Mouse (Mus musculus) intestine, embryonic 14.5 days (tissue): Measurements from ENCODE around the gene Iqsec1. TPM values are rescaled to one million over a fixed set of nuclear protein-coding genes. Genes with fewer than 3 reads are reported as not detected.

ENCODE experiments used
- ATAC-seq: fragments of 200-750 bp; cut with Nextera tagmentation; replicated peaks from 2 replicates; pipeline ENCODE4 v1.8.0; 2017; ENCODE audit warnings: low read depth, moderate number of reproducible peaks, moderate TSS enrichment, moderate library complexity; ENCODE audit not compliant: low FRiP score, low TSS enrichment
- DNase-seq: peaks from one replicate; pipeline ENCODE4 v3.0.0-alpha.2; 2018; ENCODE audit warnings: low spot score
- H3K27ac ChIP-seq: fragments of 300-500 bp; sonication (generic); 2 replicates; pipeline ENCODE4 v1.5.1; 2014; ENCODE audit warnings: low read depth, mild to moderate bottlenecking, control low read depth
- H3K27me3 ChIP-seq: fragments of 300-500 bp; sonication (generic); replicated peaks from 2 replicates; pipeline ENCODE4 v1.6.1; 2014; ENCODE audit warnings: low read length, control low read depth; ENCODE audit not compliant: control insufficient read depth, insufficient read depth
- H3K36me3 ChIP-seq: fragments of 300-500 bp; sonication (generic); 2 replicates; pipeline ENCODE4 v1.6.1; 2014; ENCODE audit warnings: low read length, control low read depth; ENCODE audit not compliant: control insufficient read depth, insufficient read depth
- H3K4me1 ChIP-seq: fragments of 300-500 bp; sonication (generic); replicated peaks from 2 replicates; pipeline ENCODE4 v1.6.1; 2014; ENCODE audit warnings: low read length, control low read depth, mixed read lengths; ENCODE audit not compliant: control insufficient read depth, insufficient read depth
- H3K4me2 ChIP-seq: fragments of 300-500 bp; sonication (generic); 2 replicates; pipeline ENCODE4 v1.6.1; 2014; ENCODE audit warnings: low read length
- H3K4me3 ChIP-seq: fragments of 300-500 bp; sonication (generic); 2 replicates; pipeline ENCODE4 v1.5.1; 2014; ENCODE audit warnings: low read depth, low read length, control low read depth, mixed read lengths
- H3K9ac ChIP-seq: fragments of 300-500 bp; sonication (generic); 2 replicates; pipeline ENCODE4 v1.6.1; 2014; ENCODE audit warnings: mild to moderate bottlenecking, low read length
- H3K9me3 ChIP-seq: fragments of 300-500 bp; sonication (generic); 2 replicates; pipeline ENCODE4 v1.6.1; 2016; ENCODE audit warnings: low read length, control low read depth; ENCODE audit not compliant: control insufficient read depth
- WGBS: fragments of 180-500 bp; shearing (Covaris S2); extraction: QIAGEN DNeasy Blood & Tissue Kit; methylation state at CpG from one replicate; pipeline ENCODE4 v1.1.7; 2014; 5-methylcytosine and 5-hydroxymethylcytosine counted together
- polyA plus RNA-seq: library from polyadenylated mRNA; unstranded; fragments of >200 nt; fragmentation: Nextera tagmentation; extraction: Ambion mirVana; gene quantifications from 2 replicates; pipeline ENCODE4 v1.2.1, GENCODE M21; 2014

Gene Iqsec1
- polyA plus RNA-seq, 1 experiment from 2014 or later: 13.0 TPM

DNA sequence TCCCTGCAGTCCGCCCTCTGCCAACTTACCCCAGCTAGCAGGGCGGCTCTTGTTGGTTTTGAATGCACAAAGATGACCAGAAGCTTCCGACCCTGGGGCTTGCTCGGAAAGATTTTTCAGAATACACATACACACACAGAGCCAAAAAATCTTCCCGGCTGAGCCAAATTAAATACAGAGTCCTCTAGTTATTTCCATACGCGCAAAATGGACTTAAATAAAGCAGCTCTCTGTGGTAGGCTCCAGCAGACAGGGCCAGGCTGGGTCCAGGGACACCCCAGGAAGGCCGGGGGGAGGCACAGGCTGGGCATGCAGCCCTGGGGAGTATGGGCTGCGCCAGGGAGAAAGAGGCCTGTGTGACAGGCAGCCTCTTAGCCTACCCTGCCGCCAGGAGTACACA lies 282.0 kb downstream of the Iqsec1 start:
- no peaks in the 10 kb centered on the region for H3K36me3 ChIP-seq
- H3K27me3 ChIP-seq: no peaks in the 10 kb centered on the region
- H3K4me3 ChIP-seq: no peak overlapping the region
- no peak overlapping the region for H3K27ac ChIP-seq
- no peaks in the 10 kb centered on the region for H3K9me3 ChIP-seq
- 82% methylated on average over 10 of the region's 10 CpGs for WGBS
- no peak for DNase-seq
- H3K4me1 ChIP-seq: peaks cover 20% of the 10 kb centered on the region
- H3K4me2 ChIP-seq: no peak overlapping the region
- no peak for ATAC-seq
- H3K9ac ChIP-seq: no peak overlapping the region

DNA sequence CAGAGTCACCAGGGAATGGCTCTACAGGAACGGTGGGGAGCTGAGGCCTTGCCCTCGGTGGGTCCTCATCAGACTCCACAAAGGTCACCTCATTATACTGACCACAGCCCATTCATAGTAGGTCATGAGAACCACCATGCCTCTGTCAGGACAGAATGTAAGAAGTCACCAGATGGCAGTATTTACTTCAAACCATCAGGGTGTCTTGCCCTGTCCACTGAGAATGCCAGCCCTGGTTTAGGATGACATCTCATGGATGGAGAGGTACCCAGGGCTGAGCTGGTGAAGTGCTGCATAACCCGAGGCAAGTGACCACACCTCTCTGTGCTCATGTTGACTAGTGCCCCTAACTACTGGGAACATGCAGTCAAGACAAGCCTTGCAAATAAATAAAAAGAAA lies 282.7 kb downstream of the Iqsec1 start:
- peaks cover 14% of the 10 kb centered on the region for H3K4me1 ChIP-seq
- no peak for ATAC-seq
- WGBS: 83% methylated on average over 3 of the region's 3 CpGs

DNA sequence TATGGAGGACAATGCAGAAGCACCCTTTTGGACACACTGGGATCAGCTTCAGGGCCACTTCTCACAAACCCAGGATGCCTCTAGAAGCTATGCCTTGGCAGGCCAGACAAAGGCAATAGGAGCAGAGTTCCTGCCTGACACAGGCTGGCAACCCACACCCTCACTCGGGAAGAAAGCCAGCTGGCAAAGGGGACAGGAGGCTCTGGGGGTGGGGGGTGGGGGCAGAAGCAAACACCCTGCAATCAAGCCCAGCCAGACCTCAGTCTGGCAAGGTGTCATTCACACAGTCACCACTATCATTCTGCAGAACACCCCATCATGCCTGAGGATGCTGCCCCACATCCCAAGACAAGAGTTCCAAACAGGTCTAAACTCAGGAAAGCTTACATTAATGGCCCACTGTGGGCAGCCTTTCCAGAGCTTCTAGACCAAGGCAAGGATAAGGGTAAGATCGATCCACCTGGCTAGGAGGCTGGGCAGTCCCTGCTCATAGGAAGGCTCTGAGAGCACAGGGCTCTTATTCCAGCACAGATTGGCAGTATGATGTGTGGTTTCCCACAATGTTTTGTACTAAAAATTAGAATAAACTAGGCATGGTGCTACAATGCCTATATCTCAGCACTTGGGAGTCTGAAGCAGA lies 283.7 kb downstream of the Iqsec1 start:
- no peaks in the 10 kb centered on the region for H3K27me3 ChIP-seq
- no peaks in the 10 kb centered on the region for H3K36me3 ChIP-seq
- H3K9ac ChIP-seq: no peak overlapping the region
- no peaks in the 10 kb centered on the region for H3K9me3 ChIP-seq
- H3K4me1 ChIP-seq: peaks cover 14% of the 10 kb centered on the region
- H3K4me3 ChIP-seq: no peak overlapping the region
- DNase-seq (no peak), ATAC-seq (no peak)
- H3K27ac ChIP-seq: no peak overlapping the region
- 53% methylated on average over 2 of the region's 2 CpGs for WGBS
- no peak overlapping the region for H3K4me2 ChIP-seq

More for the DNA sequence above, 282.7 kb downstream of the Iqsec1 start:
- Histone ChIP-seq H3K4me2 (no peak overlapping the region), H3K27me3 (no peaks in the 10 kb centered on the region), H3K9ac (no peak overlapping the region), H3K27ac (no peak overlapping the region), H3K36me3 (no peaks in the 10 kb centered on the region), H3K4me3 (no peak overlapping the region), H3K9me3 (no peaks in the 10 kb centered on the region)
- DNase-seq: no peak

- H3K4me3 ChIP-seq: no peak overlapping the region
- ATAC-seq: no peak
- no peak overlapping the region for H3K9ac ChIP-seq
- H3K4me2 ChIP-seq: no peak overlapping the region
- 0 out of 2 replicates have a peak overlapping the region, but pooled peaks have one; percentile 33 for H3K27ac ChIP-seq
- H3K27me3 ChIP-seq: no peaks in the 10 kb centered on the region
- 56% methylated on average over 2 of the region's 2 CpGs for WGBS
- H3K9me3 ChIP-seq: no peaks in the 10 kb centered on the region
- DNase-seq: no peak
- no peaks in the 10 kb centered on the region for H3K36me3 ChIP-seq
- H3K4me1 ChIP-seq: peaks cover 14% of the 10 kb centered on the region
These were observed 284.7 kb downstream of the Iqsec1 start for GRCm38 (mm10) chr6:90703782-90704181.

DNA sequence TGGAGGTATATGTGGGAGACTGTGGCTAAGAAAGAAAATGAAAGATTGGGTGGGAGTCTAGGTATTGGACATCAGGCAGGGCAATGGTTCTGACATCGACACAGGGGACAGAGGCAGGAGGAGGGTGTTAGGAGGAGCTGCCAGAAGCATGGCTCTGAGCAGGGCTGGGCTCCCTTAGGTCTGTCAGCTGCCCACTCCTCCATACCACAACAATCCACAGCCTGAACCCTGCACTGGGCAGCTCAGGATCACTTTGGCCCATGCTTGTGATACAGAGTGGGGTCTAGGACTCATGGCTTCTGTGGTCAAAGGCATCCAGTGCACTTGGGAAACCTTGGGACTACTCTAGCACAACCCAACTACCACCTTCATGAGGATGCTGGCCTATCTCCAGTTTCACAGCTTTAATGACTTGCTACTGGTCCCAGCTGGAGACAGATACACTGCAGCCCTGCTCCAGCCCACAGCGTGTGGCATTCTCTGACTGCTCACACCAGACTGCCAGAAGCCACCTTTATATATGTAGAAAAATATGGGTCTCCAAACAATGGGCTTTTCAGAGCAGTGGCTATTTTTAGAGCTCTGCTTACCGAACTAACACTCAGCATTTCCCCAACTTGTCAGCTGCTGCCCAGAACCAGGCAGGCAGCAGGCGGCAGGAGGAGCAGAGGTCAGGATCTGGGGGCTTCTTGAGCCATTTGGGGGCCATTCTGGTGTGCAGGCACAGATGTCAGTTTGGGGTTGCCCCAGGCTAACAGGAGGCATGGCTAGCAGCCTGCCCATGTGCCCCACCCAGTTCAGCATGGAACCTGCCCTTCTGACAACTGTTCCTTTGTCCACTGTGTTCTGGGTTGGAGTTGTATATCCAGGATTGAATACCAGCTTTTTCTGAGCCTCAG lies 285.4 kb downstream of the Iqsec1 start:
- no peak for ATAC-seq
- Histone ChIP-seq H3K4me3 (no peak overlapping the region), H3K27ac (0 out of 2 replicates have a peak overlapping the region, but pooled peaks have one; percentile 33), H3K27me3 (no peaks in the 10 kb centered on the region), H3K4me2 (no peak overlapping the region), H3K9me3 (no peaks in the 10 kb centered on the region), H3K9ac (no peak overlapping the region), H3K36me3 (no peaks in the 10 kb centered on the region), H3K4me1 (peaks cover 14% of the 10 kb centered on the region)
- WGBS: 31% methylated on average over 4 of the region's 4 CpGs
- DNase-seq: no peak

DNA sequence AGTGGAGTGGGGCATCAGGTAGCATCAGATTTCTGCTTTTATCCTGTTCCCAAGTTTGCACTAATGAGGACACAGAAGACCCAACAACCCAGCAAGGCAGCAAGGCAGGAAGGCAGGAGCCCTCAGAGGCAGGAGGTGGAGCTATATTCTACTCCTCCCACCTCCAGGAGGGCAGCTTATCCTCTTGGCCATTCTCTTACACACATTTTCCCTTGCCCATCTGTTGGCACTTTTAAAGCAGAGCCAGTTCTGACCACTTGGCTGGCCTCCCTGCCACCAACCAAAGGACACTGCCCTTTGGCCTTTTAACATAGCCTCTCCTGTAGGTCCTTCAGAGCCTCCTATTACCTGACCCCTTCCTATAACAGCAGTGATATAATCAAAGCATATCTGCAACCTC lies 286.3 kb downstream of the Iqsec1 start:
- DNase-seq (no peak), ATAC-seq (no peak)
- no peaks in the 10 kb centered on the region for H3K27me3 ChIP-seq
- no peak overlapping the region for H3K4me3 ChIP-seq
- no peaks in the 10 kb centered on the region for H3K9me3 ChIP-seq
- no peak overlapping the region for H3K4me2 ChIP-seq
- H3K36me3 ChIP-seq: no peaks in the 10 kb centered on the region
- H3K4me1 ChIP-seq: peaks cover 14% of the 10 kb centered on the region
- no peak overlapping the region for H3K27ac ChIP-seq
- no peak overlapping the region for H3K9ac ChIP-seq

GRCm38 (mm10) chr6:90701391-90701790 lies 287.1 kb downstream of the Iqsec1 start:
- Histone ChIP-seq H3K4me3 (no peak overlapping the region), H3K9me3 (no peaks in the 10 kb centered on the region), H3K27me3 (no peaks in the 10 kb centered on the region), H3K27ac (no peak overlapping the region), H3K4me2 (no peak overlapping the region), H3K36me3 (no peaks in the 10 kb centered on the region), H3K4me1 (peaks cover 14% of the 10 kb centered on the region), H3K9ac (no peak overlapping the region)
- DNase-seq: no peak
- no peak for ATAC-seq
- 86% methylated on average over 2 of the region's 2 CpGs for WGBS

- no peak overlapping the region for H3K27ac ChIP-seq
- H3K4me3 ChIP-seq: no peak overlapping the region
- H3K4me1 ChIP-seq: peaks cover 14% of the 10 kb centered on the region
- no peaks in the 10 kb centered on the region for H3K36me3 ChIP-seq
- H3K9me3 ChIP-seq: no peaks in the 10 kb centered on the region
- H3K27me3 ChIP-seq: no peaks in the 10 kb centered on the region
- H3K4me2 ChIP-seq: no peak overlapping the region
- 87% methylated on average over 2 of the region's 2 CpGs for WGBS
- DNase-seq (no peak), ATAC-seq (no peak)
- no peak overlapping the region for H3K9ac ChIP-seq
These were observed 287.7 kb downstream of the Iqsec1 start for GRCm38 (mm10) chr6:90700737-90701136.
